Mouse (Mus musculus): ENCODE results near the gene Sh3pxd2a. TPM values are rescaled to one million over a fixed set of nuclear protein-coding genes. Genes with fewer than 3 reads are reported as not detected.

The Sh3pxd2a gene
- polyA plus RNA-seq, 1 experiment: 15.0 TPM

DNA sequence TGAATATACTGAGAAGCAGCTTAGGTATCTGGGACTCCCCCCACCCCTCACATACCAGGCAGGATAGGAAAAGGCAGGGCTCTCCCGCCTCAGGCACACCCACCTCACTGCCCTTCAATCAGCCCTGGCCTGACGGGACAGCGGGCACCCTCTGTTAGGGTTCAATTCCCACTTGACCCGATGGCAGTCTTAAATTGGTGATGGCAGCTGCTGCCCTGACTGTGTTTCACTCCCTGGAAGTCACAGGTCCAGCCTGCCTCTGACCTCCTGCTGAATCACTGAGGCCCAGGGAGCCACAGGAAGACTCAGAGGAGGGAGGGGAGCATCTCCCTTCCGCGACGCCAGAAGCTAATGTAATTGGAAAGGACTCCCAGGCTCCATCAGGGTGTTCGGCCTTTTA lies 117.6 kb downstream of the Sh3pxd2a start:
- no peak for DNase-seq (ENCODE audit: extremely low spot score in 1 of 2, low spot score in 1 of 2)

DNA sequence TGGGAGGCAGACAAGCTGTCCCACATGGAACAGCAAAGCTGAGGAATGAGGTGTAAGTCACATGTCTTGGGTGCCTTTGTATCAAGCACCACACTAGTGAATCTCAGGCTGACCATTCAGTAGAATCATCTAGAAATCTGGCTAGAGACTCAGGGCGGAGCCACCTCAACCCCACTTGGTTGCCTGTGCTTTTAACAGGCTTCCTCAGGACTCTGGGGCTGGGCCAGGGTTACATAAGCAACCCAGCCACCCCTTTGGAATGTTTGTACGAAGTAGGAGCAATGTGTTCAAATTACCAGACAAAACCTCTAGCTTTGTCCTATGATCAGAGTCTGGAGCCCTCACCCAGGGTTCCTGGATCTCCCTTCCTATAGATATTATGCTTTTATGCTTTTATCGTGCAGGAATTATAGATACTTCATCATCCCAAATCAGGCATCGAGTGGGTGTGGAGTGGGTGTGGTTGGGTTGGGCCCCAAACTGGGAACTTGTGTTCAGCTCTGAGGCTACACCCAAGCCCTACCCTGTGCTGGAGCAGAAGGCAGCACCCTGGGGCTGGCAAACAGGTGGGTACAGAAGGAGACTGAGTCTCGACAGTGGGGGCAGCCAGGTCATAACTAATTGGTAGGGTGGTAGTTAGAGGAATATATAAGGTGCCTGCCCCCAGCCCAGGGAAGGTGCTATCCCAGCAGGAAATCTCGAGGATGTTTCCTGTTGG lies 118.2 kb downstream of the Sh3pxd2a start:
- no peak for DNase-seq (ENCODE audit: extremely low spot score in 1 of 2, low spot score in 1 of 2)

DNA sequence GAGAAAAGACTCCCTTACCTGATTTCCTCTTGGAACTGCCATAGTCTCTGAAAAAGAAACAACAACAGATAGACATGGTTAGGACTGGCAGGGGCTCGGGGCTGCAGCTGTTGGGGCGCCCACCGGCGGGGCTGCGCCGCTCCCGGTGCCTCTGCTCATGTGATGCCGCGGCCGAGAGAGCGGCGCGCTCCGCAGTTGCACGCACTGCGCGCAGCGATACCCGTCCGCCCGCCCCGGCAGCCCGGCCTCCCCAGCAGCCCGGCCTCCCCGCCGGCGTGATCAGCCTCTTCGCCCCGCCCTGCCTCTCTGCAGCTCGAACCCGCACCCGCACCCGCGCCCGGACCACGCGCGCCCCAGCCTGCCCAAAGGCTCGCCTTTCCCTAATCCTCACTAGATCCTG lies 120.8 kb downstream of the Sh3pxd2a start:
- peak in 1 of 2 experiments; percentile 68 for DNase-seq (ENCODE audit: extremely low spot score in 1 of 2, low spot score in 1 of 2)

DNA sequence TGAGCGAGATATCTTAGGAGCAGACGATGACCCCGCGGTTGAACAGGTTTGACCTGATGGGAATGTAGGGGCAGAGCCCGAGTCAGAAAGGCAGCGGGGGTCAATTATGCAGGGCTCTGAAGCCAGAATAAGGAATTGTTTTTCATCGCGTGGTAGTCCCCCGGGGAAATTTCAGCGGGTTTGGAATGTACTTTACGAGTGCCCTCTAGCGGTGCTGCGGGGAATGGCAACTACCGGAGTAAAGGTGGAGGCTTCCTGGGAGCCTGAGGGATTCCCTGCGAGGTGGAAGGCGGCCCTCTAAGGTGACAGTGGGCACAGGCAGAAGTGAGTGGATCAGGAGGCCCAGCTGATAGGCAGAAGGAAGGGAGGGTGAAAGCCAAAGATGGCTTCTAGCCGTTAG lies 125.0 kb downstream of the Sh3pxd2a start:
- peak in 1 of 2 experiments; percentile 94 for DNase-seq (ENCODE audit: extremely low spot score in 1 of 2, low spot score in 1 of 2)

DNA sequence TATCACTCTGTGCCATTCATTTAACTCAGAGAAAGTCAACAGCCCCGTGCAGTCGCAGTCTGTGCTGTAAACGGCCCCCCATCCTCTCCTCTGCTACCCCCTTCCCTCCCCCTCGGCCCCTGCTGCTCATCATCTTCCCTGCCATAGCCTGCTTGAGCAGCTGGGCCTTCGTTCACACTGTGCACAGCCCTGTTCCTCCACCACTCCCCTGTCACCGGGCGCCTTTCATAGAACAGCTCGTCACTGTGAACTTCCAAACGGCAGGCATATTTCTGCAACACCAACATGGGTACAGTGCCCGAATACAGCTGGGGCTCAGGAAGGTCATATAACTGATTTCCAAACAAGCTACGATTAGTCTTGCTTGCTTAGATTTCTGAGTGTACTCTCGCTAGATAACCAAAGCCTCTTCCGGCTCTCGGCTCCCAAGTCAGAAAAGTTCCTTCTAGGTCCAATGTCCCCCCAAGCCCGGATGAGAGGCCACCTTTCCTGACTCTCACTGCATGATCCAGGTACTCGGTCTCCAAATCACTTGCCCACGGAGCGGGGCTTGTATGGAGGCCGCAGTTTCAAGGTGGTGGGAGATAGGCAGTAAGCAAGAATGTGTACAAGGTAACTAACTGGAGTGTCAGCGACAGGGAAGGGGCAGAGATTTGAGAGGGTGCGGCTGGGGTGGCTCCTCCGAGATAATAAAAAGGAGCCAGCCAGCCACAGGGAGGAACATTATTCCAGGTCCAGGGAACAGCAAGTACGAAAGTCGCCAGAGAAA lies 125.6 kb downstream of the Sh3pxd2a start:
- peak in 1 of 2 experiments; percentile 28 for DNase-seq (ENCODE audit: extremely low spot score in 1 of 2, low spot score in 1 of 2)

DNA sequence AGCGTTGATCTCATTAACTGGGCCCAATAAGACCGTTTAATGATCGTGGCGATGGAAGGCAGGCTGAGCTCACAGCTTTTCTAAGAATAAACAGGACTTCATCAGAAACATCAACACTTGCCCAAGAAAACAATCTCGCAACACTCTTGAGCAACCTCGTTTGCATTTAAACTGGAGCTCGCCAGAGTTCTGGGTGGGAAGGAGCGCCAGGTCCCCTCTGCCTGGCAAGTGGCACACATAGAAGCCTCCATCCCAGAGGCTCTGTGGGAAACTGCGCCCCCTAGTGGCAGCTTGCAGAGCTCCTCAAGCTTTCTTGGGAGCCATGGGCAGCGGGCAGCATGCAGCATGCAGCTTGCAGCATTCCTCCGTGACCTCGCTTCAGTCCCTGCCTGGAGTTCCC lies 126.5 kb downstream of the Sh3pxd2a start:
- DNase-seq (ENCODE audit: extremely low spot score in 1 of 2, low spot score in 1 of 2): peak in 1 of 2 experiments; percentile 95

DNA sequence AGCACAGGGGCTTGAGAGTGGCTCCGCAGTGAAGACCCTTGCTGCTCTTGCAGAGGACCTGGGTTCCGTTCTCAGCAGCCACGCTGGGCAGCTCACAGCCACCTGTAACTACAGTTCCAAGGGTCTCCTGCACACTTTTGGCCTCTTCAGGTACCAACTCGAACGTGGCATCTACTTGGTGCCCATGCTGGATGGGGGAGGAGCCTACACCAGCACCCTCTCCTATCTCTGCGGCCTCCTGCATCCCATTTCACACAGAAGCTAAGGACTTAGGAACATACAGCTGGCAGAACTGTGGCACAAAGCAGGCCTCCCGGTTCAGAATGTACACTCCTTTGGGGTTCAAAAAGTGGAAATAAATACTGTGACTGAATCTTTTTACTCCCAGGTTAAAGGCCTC lies 127.0 kb downstream of the Sh3pxd2a start:
- DNase-seq (ENCODE audit: extremely low spot score in 1 of 2, low spot score in 1 of 2): no peak

DNA sequence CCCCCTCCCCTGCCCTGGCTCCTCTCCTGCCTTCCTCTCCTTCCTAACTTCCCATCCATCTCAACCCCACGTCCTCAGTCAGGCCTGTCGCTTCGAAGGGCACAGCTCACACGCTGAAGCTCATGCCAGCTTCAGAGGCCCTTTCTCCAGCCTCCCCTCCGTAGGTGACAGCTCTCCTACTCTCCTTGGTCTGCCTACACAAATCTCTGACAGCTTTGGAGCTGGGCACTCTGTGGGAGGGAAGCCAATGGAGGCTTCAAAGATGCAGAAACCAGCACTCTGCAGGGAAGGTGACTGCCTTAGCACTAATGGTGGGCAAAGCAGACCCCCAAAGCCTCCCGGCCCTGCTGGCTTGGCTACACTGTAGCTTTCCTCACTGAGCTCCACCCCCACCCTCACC lies 128.9 kb downstream of the Sh3pxd2a start:
- DNase-seq (ENCODE audit: extremely low spot score in 1 of 2, low spot score in 1 of 2): peak in 1 of 2 experiments; percentile 72

DNA sequence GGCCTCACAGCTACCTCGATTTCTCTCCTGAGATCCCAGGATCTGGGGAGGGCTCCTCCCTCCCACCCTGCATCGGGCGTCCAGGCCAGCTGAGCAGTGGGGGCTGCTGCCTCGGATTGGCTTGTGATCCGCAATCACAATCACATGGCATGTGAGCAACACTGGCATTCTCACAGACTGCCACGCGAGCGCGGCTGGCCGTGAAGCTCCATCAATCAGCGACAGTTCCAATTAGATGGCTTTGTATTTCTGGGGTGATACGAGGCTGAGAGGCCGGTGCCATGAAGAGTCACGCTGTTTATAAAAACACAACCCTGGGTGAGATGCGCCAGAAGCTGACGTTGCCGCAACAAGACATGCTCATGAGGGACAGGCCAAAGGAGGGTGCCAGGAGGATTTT lies 129.5 kb downstream of the Sh3pxd2a start:
- peak in 1 of 2 experiments; percentile 44 for DNase-seq (ENCODE audit: extremely low spot score in 1 of 2, low spot score in 1 of 2)

DNA sequence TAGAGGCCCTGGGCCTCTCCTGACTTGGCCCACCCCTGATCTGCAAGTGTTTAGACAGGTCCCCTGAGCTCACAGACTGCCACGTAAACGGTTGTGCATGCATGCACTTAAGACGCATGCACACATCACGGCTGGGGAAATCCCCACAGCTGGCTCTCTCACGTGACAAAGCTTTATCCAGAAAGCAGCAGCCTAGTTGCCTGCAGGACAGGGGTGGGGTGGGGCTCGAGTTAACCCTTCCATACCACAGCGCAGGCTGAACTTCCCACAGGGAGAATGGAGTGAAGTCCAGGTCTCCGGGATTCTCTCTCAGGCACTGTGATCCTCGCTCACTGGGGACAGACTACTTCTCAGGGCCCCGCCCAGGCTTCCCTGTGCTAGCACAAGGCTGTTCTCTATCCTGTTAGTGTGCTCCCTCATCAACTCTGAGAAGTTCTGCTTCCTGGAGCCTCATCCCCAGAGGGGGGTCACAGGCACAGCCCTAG lies 133.4 kb downstream of the Sh3pxd2a start:
- DNase-seq (ENCODE audit: extremely low spot score in 1 of 2, low spot score in 1 of 2): peak in 1 of 2 experiments; percentile 19

DNA sequence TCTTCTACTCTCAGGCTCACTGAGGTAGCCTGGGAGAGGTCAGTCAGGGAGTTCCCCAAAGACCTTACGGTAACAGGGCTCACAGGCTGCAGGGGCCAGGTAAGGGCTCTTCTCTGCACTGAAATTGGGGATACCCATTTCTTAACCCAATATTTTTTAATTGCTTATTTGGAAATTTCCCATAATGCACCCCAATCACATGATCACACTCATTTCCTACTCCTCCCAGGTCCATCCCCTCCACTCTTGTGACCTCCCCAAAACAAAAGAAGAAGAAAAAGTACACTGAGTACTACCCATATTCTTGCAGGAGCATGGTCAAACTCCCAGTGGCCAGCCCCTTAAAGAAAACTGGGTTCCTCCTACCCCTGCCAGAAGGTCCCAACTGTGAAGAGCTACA lies 135.1 kb downstream of the Sh3pxd2a start:
- no peak for DNase-seq (ENCODE audit: extremely low spot score in 1 of 2, low spot score in 1 of 2)

DNA sequence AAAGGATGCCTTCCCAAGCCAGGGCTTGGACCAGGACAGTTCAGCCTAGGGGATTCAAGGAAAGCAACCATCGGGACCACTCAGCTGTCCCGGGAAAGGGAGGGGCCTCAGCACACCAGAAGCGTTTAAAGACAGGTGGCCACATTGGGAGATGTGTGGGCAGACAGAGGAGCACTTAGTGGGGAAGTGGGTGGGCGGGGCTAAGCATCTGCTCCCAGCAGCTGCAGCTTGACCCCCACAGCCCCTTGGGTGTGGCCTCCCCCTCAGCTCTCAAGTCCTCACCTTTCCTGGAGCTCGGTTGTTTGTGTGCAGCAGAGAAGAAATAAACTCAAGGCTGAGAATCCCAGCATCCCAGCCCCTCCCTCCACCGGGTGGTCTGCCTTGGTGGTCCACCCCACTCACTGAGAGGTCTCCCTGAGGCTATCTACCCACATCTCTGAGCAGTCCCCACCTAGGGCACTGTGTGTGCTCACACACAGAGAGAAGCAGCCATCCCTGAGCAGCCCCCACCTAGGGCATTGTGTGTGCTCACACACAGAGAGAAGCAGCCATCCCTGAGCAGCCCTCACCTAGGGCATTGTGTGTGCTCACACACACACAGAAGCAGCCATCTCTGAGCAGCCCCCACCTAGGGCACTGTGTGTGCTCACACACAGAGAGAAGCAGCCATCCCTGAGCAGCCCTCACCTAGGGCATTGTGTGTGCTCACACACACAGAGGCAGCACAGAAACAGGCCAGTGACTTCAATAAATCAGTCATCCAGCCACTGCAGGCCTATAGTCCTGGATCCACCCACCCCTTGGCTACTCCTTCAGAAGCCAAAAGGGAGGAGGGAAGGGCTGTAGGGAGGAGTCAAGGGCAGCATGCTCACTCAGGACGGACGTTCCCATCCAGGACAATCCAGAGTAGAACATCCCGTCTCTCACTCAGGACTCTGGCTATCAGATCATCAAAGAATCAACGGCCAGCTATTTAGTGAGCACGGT lies 136.0 kb downstream of the Sh3pxd2a start:
- DNase-seq (ENCODE audit: extremely low spot score in 1 of 2, low spot score in 1 of 2): no peak

DNA sequence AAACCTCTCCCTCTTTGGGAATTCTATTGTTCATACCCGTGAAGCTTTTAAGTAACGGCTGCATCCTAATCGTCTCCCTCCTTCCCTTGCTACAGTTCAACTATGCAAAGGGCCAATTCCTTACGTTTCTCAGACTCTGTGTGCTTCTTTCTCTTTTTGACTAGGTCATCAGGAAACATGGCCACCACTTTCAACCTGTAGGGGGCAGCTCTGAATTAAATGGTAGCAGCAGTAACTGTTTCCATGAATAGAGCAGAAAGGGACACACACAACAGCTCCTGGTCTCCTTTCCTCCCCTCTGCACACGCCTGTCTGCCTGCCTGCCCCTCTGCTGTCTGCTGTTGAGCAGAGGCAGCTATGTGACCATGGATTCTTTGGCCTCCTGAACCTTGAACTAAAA lies 138.3 kb downstream of the Sh3pxd2a start:
- DNase-seq (ENCODE audit: extremely low spot score in 1 of 2, low spot score in 1 of 2): peak in 1 of 2 experiments; percentile 70

DNA sequence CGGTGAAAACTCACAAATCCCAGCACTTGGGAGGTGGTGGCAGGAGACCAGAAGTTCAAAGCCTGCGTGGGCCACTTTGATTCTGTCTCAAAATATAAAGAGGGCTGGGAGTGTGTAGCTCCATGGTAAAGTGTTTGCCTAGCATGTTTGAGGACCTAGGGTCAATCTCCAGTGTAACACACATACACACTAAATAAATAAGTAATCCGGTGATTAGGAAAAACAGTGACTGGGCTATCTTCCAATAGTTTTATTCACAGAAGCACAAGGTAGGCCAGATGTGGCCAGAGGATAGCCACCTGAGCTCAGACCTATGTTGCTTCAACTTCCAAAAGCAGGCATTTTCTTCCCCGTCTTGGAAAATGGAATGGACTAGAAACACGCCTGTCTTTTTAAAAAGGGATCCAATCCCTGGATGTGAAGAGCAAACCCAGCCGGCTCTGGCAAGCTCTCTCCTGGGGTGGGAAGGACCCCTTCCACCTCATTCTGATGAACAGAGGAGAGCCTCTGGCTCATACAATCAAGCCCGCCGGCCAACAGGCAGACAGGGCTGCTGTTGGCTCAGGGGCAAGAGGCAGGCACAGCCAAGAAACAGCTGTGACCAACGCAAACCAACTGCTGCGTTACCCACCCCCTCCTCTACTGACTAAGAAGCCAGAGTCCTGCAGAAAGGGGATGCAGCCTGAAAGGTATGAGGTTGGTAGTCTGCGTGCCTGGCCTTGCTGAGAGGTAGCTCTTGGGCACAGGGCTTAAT lies 140.9 kb downstream of the Sh3pxd2a start:
- DNase-seq (ENCODE audit: extremely low spot score in 1 of 2, low spot score in 1 of 2): no peak

DNA sequence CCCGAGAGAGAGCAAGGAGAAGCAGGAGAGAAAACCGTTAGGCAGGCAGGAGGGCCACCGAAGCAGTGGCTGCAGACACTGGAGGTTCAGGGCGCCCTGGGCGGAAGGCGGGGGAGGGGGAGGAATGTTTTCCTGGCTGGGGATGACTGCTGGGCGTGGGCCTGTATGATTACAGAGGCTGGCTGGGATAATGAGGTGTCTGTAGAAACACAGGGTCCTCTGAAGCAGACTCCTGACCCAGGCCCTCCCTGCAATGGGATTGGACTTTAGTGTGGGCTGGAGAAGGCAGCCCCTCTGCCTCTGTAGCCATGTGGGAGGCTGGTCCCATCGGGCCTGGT lies 143.9 kb downstream of the Sh3pxd2a start:
- no peak for DNase-seq (ENCODE audit: extremely low spot score in 1 of 2, low spot score in 1 of 2)

DNA sequence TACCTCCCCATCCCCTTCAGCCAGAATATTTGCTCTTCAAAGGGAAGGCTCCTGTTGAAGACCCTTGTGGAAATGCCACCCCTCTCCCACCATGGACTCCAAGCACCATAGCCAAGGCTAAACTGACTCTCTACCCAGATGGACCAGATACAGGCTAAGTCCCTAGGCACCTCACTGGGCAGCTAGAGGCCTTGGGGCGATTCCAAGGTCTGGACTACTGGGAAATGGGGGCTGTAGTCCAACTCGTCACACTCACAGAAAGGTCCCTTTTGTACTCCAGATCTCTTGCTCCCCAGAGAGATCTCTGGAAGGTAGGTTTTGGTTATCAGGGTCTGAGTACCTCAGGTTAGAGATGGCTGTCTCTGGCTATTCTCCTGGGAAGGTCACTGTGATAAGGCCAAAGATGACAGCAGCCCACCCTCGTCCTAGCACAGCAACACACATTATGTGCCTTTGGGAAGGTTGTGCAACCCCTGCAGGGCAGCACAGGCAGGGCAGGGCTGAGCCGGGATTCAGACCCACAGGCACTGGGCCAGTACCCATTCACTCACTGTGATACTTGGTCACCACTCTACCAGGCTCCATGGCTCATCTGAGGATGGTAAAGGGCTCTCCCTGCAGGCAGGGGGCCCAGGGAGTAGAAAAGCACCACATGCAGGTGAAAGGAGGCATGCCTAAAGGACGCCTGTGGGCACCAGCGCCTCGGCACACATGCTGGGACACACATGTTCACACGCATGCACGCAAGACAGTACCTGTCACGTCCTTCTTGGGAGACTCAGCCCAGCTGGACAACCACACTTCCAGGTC lies 144.5 kb downstream of the Sh3pxd2a start:
- DNase-seq (ENCODE audit: extremely low spot score in 1 of 2, low spot score in 1 of 2): no peak

DNA sequence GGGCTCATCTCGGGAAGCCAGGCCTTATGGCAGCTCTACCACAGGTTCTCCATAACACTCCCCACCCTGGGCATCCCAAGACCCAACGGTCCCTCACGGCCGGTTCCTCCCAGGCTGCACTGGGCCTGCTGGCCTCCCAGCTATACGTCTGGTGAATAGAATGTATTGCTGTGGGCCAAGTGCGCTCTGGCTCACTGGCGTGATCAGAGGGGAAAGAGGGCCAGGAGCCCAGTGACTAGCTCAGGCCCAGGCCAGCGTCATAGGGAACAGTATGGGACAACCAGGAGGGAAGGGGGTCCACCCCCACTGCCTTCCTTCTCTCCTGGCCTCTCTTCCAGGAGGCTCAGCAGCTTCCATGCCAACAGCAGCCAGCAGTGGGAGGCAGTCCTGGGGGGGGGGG lies 145.1 kb downstream of the Sh3pxd2a start:
- no peak for DNase-seq (ENCODE audit: extremely low spot score in 1 of 2, low spot score in 1 of 2)

DNA sequence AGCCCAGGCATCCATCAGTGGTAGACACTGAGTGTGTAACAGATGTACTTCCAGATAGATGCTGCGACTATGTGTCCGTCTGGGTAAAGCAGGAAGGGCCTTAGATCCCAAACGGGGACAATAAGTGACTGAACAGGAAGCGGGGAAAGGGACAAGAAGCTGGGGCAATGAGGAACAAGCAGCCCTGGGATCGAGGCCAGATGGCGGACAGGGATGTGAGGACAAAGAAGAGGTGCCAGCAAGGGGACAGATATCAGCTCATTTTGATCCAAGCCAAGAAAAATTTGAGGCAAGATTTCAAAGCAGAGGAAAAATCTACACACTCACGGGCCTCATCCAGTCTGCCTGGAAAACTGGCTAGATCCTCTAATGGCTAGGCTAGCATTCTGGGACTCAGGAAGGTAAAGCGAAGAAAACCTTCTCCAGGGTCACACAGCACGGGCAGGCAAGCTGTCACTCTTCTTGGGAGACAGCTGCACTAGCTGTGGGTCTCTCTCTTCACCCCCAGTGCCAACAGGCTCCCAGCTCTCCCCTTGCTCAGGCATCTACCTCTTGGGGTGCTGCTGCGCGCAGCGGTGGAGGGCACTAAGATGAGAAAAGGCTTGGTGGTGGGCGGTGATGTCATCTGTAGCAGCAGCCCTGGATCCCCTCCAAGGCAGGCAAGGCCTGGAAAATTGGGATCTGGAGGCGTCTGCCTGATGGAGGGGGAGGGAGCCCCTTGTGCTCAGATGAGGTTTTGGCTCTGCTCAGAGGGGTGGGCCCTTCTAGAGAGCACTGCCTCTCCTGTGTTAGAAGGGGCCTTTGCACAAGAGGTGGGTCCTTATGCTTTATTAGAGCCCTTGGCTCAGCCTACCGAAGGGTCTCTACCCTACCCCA lies 146.9 kb downstream of the Sh3pxd2a start:
- DNase-seq (ENCODE audit: extremely low spot score in 1 of 2, low spot score in 1 of 2): peak; percentile 58 to 87

Measured in frontal cortex, adult 2 months (tissue).